Mouse (Mus musculus) limb, embryonic 14.5 days (tissue): Measurements from ENCODE around the gene Cldn5. TPM values are rescaled to one million over a fixed set of nuclear protein-coding genes. Genes with fewer than 3 reads are reported as not detected.

Experiments
- ATAC-seq: fragments of 200-750 bp; cut with Nextera tagmentation; 2 replicates; pipeline ENCODE4 v1.8.0; 2017; ENCODE audit warnings: low read depth, moderate number of reproducible peaks, moderate TSS enrichment; ENCODE audit not compliant: low FRiP score
- DNase-seq: peaks from one replicate; pipeline ENCODE4 v3.0.0-alpha.2; 2015; ENCODE audit warnings: low spot score
- H3K27ac ChIP-seq: fragments of 300-500 bp; sonication (generic); replicated peaks from 2 replicates; pipeline ENCODE4 v1.5.1; 2014; ENCODE audit warnings: low read depth, mild to moderate bottlenecking, low read length, moderate library complexity, mixed read lengths
- H3K27me3 ChIP-seq: fragments of 300-500 bp; sonication (generic); 2 replicates; pipeline ENCODE4 v1.6.1; 2014; ENCODE audit warnings: low read length, mixed read lengths; ENCODE audit not compliant: control insufficient read depth, insufficient read depth
- H3K36me3 ChIP-seq: fragments of 300-500 bp; sonication (generic); 2 replicates; pipeline ENCODE4 v1.6.1; 2014; ENCODE audit warnings: mild to moderate bottlenecking, low read length, moderate library complexity, mixed read lengths; ENCODE audit not compliant: control insufficient read depth, insufficient read depth
- H3K4me1 ChIP-seq: fragments of 300-500 bp; sonication (generic); 2 replicates; pipeline ENCODE4 v1.6.1; 2014; ENCODE audit warnings: antibody characterized with exemption, low read length, mixed read lengths; ENCODE audit not compliant: control insufficient read depth, insufficient read depth
- H3K4me2 ChIP-seq: fragments of 300-500 bp; sonication (generic); replicated peaks from 2 replicates; pipeline ENCODE4 v1.6.1; 2014; ENCODE audit warnings: low read depth, mild to moderate bottlenecking, low read length, moderate library complexity; ENCODE audit not compliant: severe bottlenecking
- H3K4me3 ChIP-seq: fragments of 300-500 bp; sonication (generic); replicated peaks from 2 replicates; pipeline ENCODE4 v1.5.1; 2014; ENCODE audit warnings: low read length
- H3K9ac ChIP-seq: fragments of 300-500 bp; sonication (generic); 2 replicates; pipeline ENCODE4 v1.6.1; 2014; ENCODE audit warnings: mild to moderate bottlenecking, low read depth, low read length, moderate library complexity; ENCODE audit not compliant: severe bottlenecking
- H3K9me3 ChIP-seq: fragments of 300-500 bp; sonication (generic); 2 replicates; pipeline ENCODE4 v1.6.1; 2016; ENCODE audit warnings: low read length; ENCODE audit not compliant: control insufficient read depth
- POLR2A ChIP-seq: fragments of 200-500 bp; IDR thresholded peaks from 2 replicates; pipeline ENCODE4 v1.8.0; 2012; ENCODE audit warnings: inconsistent platforms, mild to moderate bottlenecking, moderate library complexity, borderline replicate concordance; ENCODE audit not compliant: insufficient read depth, insufficient read length; ENCODE audit errors: extremely low read depth
- WGBS: fragments of 180-500 bp; shearing (Covaris S2); extraction: QIAGEN DNeasy Blood & Tissue Kit; methylation state at CpG from one replicate; pipeline ENCODE4 v1.1.7; 2014; 5-methylcytosine and 5-hydroxymethylcytosine counted together
- polyA plus RNA-seq, 2 experiments: library from polyadenylated mRNA; depleted of rRNA in 1 of 2; stranded (reverse) in 1 of 2; unstranded in 1 of 2; fragments of >200 nt; fragmentation: Nextera tagmentation in 1 of 2; extraction: Ambion mirVana in 1 of 2; gene quantifications; 2 replicates each; pipeline versions ENCODE4 v1.2.1 to v1.2.3; 2012 to 2014

Gene Cldn5
- polyA plus RNA-seq, 2 experiments, result 26.1 to 33.6 TPM

DNA sequence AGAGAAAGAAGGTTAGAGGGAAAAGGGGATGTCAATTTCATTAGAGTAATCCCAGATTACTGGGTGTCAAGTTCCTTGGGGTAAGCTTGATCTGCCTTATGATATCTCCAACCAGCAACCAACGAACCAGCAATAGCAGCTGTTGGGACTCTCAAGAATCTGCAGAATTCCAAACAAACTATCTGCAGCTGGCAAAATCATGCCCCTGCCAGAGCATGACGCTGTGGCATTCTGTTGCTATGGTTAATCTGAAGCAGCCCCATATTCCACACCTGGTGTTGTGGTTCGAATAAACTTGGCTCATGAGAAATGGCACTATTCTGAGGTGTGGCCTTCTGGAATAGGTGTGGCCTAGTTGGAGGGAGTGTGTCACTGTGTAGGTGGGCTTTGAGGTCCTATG, 13.7 kb upstream of the Cldn5 start:
- Histone ChIP-seq H3K36me3 (no peaks in the 10 kb centered on the region), H3K9ac (no peak overlapping the region), H3K4me2 (no peak overlapping the region), H3K27me3 (no peaks in the 10 kb centered on the region), H3K4me3 (no peak overlapping the region), H3K4me1 (no peaks in the 10 kb centered on the region), H3K27ac (no peak overlapping the region), H3K9me3 (no peaks in the 10 kb centered on the region)
- DNase-seq, result no peak
- 48% methylated on average over 3 of the region's 3 CpGs for WGBS
- TF ChIP-seq POLR2A, result no peak
- ATAC-seq, result no peak; the same call in 1 of the 2 replicates

- no peaks in the 10 kb centered on the region for H3K27me3 ChIP-seq
- H3K4me2 ChIP-seq, result no peak overlapping the region
- no peak overlapping the region for H3K9ac ChIP-seq
- ATAC-seq (no peak), DNase-seq (no peak)
- H3K9me3 ChIP-seq, result no peaks in the 10 kb centered on the region
- H3K36me3 ChIP-seq, result no peaks in the 10 kb centered on the region
- no peaks in the 10 kb centered on the region for H3K4me1 ChIP-seq
- TF ChIP-seq POLR2A, result no peak
- H3K4me3 ChIP-seq, result no peak overlapping the region
- H3K27ac ChIP-seq, result no peak overlapping the region
- 75% methylated on average over 4 of the region's 4 CpGs for WGBS
Measured at GRCm38 (mm10) chr16:18766390-18766789, 10.3 kb upstream of the Cldn5 start.

DNA sequence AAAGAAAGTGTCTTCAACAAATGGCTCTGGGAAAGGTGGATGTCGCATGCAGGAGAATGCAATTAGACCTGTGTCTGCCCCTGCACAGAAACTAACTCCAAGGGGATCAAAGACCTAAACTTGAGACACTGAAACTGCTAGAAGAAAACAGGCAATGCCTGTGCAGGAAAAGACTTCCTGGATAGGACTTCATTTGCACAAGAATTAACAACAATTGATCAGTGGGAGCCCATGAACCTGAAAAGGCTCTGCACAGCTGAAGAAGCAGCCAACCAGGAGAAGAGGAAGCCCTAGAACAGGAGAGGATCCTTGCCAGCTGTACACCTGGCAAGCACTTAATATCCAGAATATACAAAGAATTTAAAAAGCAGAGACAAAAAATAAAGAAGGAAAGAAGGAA, 7.1 kb upstream of the Cldn5 start:
- no peak overlapping the region for H3K27ac ChIP-seq
- H3K4me2 ChIP-seq, result no peak overlapping the region
- 0 out of 2 replicates have a peak, but pooled peaks cover 2% of the 10 kb centered on the region for H3K9me3 ChIP-seq
- no peak for ATAC-seq
- no peak overlapping the region for H3K9ac ChIP-seq
- no peaks in the 10 kb centered on the region for H3K27me3 ChIP-seq
- H3K4me1 ChIP-seq, result no peaks in the 10 kb centered on the region
- TF ChIP-seq POLR2A, result no peak
- H3K4me3 ChIP-seq, result no peak overlapping the region
- no peak for DNase-seq
- WGBS, result 82% methylated on average over 1 of the region's 1 CpGs
- H3K36me3 ChIP-seq, result no peaks in the 10 kb centered on the region

GRCm38 (mm10) chr16:18773936-18774335, 2.7 kb upstream of the Cldn5 start:
- Histone ChIP-seq H3K4me1 (peaks cover 9% of the 10 kb centered on the region), H3K9ac (no peak overlapping the region), H3K36me3 (no peaks in the 10 kb centered on the region), H3K4me2 (no peak overlapping the region), H3K27me3 (peaks cover 34% of the 10 kb centered on the region), H3K9me3 (0 out of 2 replicates have a peak, but pooled peaks cover 2% of the 10 kb centered on the region), H3K27ac (no peak overlapping the region), H3K4me3 (no peak overlapping the region)
- no peak for TF ChIP-seq POLR2A
- DNase-seq, result no peak
- ATAC-seq, result no peak
- 45% methylated on average over 2 of the region's 2 CpGs for WGBS

DNA sequence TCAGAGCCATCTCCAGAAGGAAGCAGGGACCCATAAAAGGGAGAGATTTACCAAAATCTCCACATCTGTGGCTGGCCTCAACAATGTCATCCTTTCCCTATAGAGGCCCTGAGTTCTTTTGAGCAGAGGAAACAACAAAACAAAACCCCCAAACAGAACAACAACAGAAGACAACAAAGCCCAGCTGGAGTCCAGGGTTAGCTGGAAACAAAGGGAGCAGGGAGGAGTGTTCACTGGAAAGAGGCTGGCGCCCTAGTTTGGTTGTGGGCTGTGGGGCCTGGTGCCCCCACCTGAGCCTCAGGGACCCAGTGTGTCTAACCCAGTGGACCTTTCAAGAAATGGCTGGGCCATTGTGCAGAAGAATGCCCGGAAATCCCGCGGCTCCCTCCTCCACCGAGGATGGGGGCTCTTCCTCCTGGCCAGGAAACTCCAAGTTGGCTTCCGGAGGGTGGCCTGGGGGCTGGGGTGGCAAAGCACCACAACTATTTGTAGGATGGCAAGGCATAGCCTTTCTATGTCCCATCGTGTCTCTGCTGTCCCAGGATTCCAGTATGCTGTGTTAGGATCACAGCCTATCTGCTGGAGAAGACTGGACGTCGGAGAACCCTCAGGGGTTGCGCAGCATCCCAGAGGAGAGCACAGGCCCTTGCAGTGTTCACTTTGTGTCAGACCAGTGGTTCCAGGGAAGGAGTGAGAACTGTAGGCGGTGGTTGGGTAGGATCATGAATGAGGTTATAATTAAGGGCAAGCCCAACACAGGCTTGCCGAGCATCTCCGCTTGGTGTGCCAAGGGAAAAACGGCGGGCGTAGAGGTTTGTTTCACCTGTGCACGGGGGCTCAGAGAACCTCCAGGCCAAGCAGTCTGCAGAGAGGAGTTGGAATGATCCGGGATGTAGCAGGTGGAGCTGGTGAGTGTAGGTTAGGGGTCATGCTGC, 759 bp upstream of the Cldn5 start:
- ATAC-seq (no peak), DNase-seq (no peak)
- no peak for TF ChIP-seq POLR2A
- Histone ChIP-seq H3K4me2 (peak overlapping the region; percentile 68; the same call in 1 of the 2 replicates), H3K36me3 (no peaks in the 10 kb centered on the region), H3K9ac (no peak overlapping the region), H3K9me3 (0 out of 2 replicates have a peak, but pooled peaks cover 2% of the 10 kb centered on the region), H3K27me3 (peaks cover 40% of the 10 kb centered on the region), H3K4me3 (0 out of 2 replicates have a peak overlapping the region, but pooled peaks have one; percentile 42), H3K4me1 (peaks cover 9% of the 10 kb centered on the region), H3K27ac (no peak overlapping the region)
- 31% methylated on average over 18 of the region's 18 CpGs for WGBS
